Mouse (Mus musculus): Measurements from ENCODE around the gene Gm6465.
"Not testable (repeated sequence)": the region's sequence is repeated elsewhere in the genome, so short reads cannot be mapped to it uniquely, and the experiment has no call there.

Gene Gm6465

DNA sequence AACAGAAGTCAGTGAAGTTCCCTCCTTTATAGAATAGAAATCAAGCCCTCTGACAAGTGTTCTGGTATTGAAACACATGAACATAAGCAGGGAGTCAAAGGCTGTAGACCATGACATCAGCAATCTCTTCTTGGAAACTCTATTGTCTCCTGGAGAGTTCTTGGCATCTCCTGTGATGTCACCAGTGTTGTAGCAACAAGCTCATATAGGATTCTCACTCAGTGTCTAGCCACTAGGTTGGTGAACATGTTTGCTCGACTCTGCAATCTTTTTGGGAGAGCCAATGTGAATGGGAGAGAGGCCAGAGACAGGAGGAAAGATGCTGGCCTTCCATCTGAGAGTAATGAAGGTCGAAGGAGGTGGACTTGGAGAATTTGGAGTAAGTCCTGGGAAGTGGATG is at the start of gene Gm6465:
Gm6465 (plus strand) TSS at position 301 of the 400 bp plus-strand sequence.
- DNase-seq (ENCODE audit: low read depth, low spot score), result not testable (repeated sequence)

DNA sequence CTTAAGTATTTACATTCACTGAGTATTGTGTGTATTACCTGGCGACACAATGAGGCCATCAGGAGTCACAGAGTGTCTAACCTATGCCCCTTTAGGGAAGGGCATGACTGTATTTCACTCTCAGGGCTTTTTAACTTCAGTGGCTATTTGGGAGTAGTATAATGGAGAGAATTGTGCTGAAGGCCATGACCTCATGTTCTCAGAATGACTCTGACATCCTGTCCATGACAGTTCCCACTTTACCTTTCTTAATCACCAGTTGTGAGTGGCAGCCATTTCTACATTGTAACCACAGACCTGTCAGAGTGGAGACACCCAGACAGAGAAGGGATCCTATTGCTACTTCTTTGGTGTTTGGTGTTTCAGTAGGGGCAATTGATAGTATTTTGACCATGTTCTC is 485 bp downstream of the Gm6465 start:
- not testable (repeated sequence) for DNase-seq (ENCODE audit: low read depth, low spot score)

DNA sequence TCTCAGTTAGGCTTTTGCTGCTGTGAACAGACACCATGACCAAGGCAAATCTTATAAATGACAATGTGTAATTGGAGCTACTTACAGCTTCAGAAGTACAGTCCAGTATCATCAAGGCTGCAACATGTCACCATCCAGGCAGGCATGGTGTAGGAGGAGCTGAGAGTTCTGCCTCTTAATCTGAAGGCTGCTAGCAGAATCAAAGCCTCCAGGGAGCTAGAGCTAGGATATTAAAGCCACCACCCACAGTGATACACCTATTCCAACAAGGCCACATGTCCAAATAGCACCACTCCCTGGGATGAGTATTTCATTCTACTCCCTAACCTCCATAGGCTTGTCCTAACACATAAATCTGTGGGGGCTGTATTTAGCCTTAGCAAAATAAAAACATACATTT is 12.6 kb downstream of the Gm6465 start:
- not testable (repeated sequence) for DNase-seq (ENCODE audit: low read depth, low spot score)

All from skeletal muscle tissue, adult 2 months (tissue).